Mouse (Mus musculus): Measurements from ENCODE around the gene Ccdc92. TPM values are rescaled to one million over a fixed set of nuclear protein-coding genes. Genes with fewer than 3 reads are reported as not detected.

Ccdc92 gene
- total and polyA plus RNA-seq, 3 experiments, result 7.6 to 467 (median 40.3) TPM

GRCm38 (mm10) chr5:124879251-124879650 is 17.0 kb upstream of the Ccdc92 start:
- Histone ChIP-seq H3K79me2 (ENCODE audit: control insufficient read depth, insufficient read depth, low read length, poor library complexity) (peaks cover 5% of the 10 kb centered on the region; the same call in 1 of the 2 replicates), H3K4me3 (ENCODE audit: control insufficient read depth in 1 of 2, insufficient read depth in 1 of 2, low read depth in 2 of 2, low read length in 2 of 2) (no peak overlapping the region), H3K9ac (ENCODE audit: control insufficient read depth, low read depth, low read length, poor library complexity, severe bottlenecking) (no peak overlapping the region), H3K27me3 (ENCODE audit: control insufficient read depth in 1 of 2, insufficient read depth in 2 of 2, low read length in 2 of 2) (no peaks in the 10 kb centered on the region), H3K36me3 (ENCODE audit: control insufficient read depth in 1 of 2, insufficient read depth in 2 of 2, low read length in 2 of 2) (peaks cover 0 to 4% of the 10 kb centered on the region in 2 experiments; a peak in 3 of 4 replicates), H3K4me1 (ENCODE audit: control insufficient read depth in 1 of 2, insufficient read depth in 2 of 2, low read length in 2 of 2) (no peaks in the 10 kb centered on the region; a peak in 1 of 4 replicates), H3K27ac (ENCODE audit: control insufficient read depth, low read depth, low read length) (no peak overlapping the region), H3K9me3 (replicated peaks; ENCODE audit: insufficient read depth, low read length) (no peaks in the 10 kb centered on the region)
- no peak for DNase-seq (ENCODE audit: low read depth, low spot score)
- TF ChIP-seq TCF12 (IDR thresholded peaks at IDR 0.05; ENCODE audit: low read depth, low read length) (no peak), MEF2A (IDR thresholded peaks at IDR 0.05; ENCODE audit: extremely low read depth, insufficient replicate concordance, low read depth, low read length, poor library complexity, severe bottlenecking) (no peak), MYB (IDR thresholded peaks at IDR 0.05; ENCODE audit: low read depth, low read length) (no peak), NRF1 (IDR thresholded peaks at IDR 0.05; ENCODE audit: insufficient read depth, low read depth, low read length, poor library complexity, severe bottlenecking) (no peak), ETS1 (IDR thresholded peaks at IDR 0.05; ENCODE audit: low read depth, low read length) (no peak), MAZ (IDR thresholded peaks at IDR 0.05; ENCODE audit: low read depth, low read length) (no peak), MXI1 (IDR thresholded peaks at IDR 0.05; ENCODE audit: low read depth, low read length) (no peak), HCFC1 (IDR thresholded peaks at IDR 0.05; ENCODE audit: low read depth, low read length) (no peak)

- H3K79me2 ChIP-seq (ENCODE audit: control insufficient read depth, insufficient read depth, low read length, poor library complexity), result peaks cover 11% of the 10 kb centered on the region; the same call in 1 of the 2 replicates
- peaks cover 0 to 15% of the 10 kb centered on the region in 2 experiments for H3K36me3 ChIP-seq (ENCODE audit: control insufficient read depth in 1 of 2, insufficient read depth in 2 of 2, low read length in 2 of 2)
- H3K27me3 ChIP-seq (ENCODE audit: control insufficient read depth in 1 of 2, insufficient read depth in 2 of 2, low read length in 2 of 2), result no peaks in the 10 kb centered on the region
- peaks cover 2 to 10% of the 10 kb centered on the region in 2 experiments for H3K4me1 ChIP-seq (ENCODE audit: control insufficient read depth in 1 of 2, insufficient read depth in 2 of 2, low read length in 2 of 2)
- no peak for TF ChIP-seq TCF12 (IDR thresholded peaks at IDR 0.05; ENCODE audit: low read depth, low read length)
- TF ChIP-seq USF2 (IDR thresholded peaks at IDR 0.05; ENCODE audit: borderline replicate concordance in 1 of 2, insufficient read depth in 1 of 2, low read depth in 1 of 2, low read length in 2 of 2), result no peak
- no peak for TF ChIP-seq POLR2AphosphoS5 (IDR thresholded peaks at IDR 0.05; ENCODE audit: borderline replicate concordance, low read depth, low read length)
- TF ChIP-seq ETS1 (IDR thresholded peaks at IDR 0.05; ENCODE audit: low read depth, low read length), result no peak
- TF ChIP-seq MYB (IDR thresholded peaks at IDR 0.05; ENCODE audit: low read depth, low read length), result no peak
- TF ChIP-seq GABPA (IDR thresholded peaks at IDR 0.05; ENCODE audit: low read depth, low read length), result no peak
- TF ChIP-seq JUND (IDR thresholded peaks at IDR 0.05; ENCODE audit: low read depth, low read length), result no peak
- TF ChIP-seq MAZ (IDR thresholded peaks at IDR 0.05; ENCODE audit: low read depth, low read length), result no peak
- no peak for TF ChIP-seq MAFK (IDR thresholded peaks at IDR 0.05; ENCODE audit: borderline replicate concordance, low read depth, low read length)
- TF ChIP-seq MEF2A (IDR thresholded peaks at IDR 0.05; ENCODE audit: extremely low read depth, insufficient replicate concordance, low read depth, low read length, poor library complexity, severe bottlenecking), result no peak
- no peak for DNase-seq (ENCODE audit: low read depth, low spot score)
- no peak overlapping the region for H3K27ac ChIP-seq (ENCODE audit: control insufficient read depth, low read depth, low read length)
- no peak overlapping the region for H3K9ac ChIP-seq (ENCODE audit: control insufficient read depth, low read depth, low read length, poor library complexity, severe bottlenecking)
- no peak overlapping the region for H3K4me3 ChIP-seq (ENCODE audit: control insufficient read depth in 1 of 2, insufficient read depth in 1 of 2, low read depth in 2 of 2, low read length in 2 of 2)
- H3K9me3 ChIP-seq (replicated peaks; ENCODE audit: insufficient read depth, low read length), result no peaks in the 10 kb centered on the region
Observed at GRCm38 (mm10) chr5:124873890-124874601, 11.8 kb upstream of the Ccdc92 start.
